Mouse (Mus musculus): Measurements from ENCODE around the gene Gm9803.
"Not testable (repeated sequence)": the region's sequence is repeated elsewhere in the genome, so short reads cannot be mapped to it uniquely, and the experiment has no call there.

The Gm9803 gene

GRCm38 (mm10) chr10:43523931-43524330, at the start of gene Gm9803:
Gene Gm9803, plus strand, starts transcription at chr10:43524084.
- in situ Hi-C loops (cut with MboI, MseI) = not testable (repeated sequence)

GRCm38 (mm10) chr10:43475376-43475775, 48.5 kb upstream of the Gm9803 start:
- in situ Hi-C loops (cut with MboI, MseI) = no loop called here

- in situ Hi-C loops (cut with MboI, MseI) = no loop called here
Measured at GRCm38 (mm10) chr10:43477459-43477858, 46.4 kb upstream of the Gm9803 start.

- in situ Hi-C loops (cut with MboI, MseI) = no loop called here
Measured at GRCm38 (mm10) chr10:43477865-43478681, 45.8 kb upstream of the Gm9803 start.

- in situ Hi-C loops (cut with MboI, MseI) = no loop called here
Measured at GRCm38 (mm10) chr10:43478751-43479435, 45.0 kb upstream of the Gm9803 start, which contains the start of gene Bend3. Gene Bend3, plus strand, starts transcription at chr10:43478831.

- in situ Hi-C loops (cut with MboI, MseI) = no loop called here
Measured at GRCm38 (mm10) chr10:43479436-43480157, 44.3 kb upstream of the Gm9803 start.

GRCm38 (mm10) chr10:43480227-43480849, 43.5 kb upstream of the Gm9803 start:
- in situ Hi-C loops (cut with MboI, MseI) = no loop called here

GRCm38 (mm10) chr10:43481179-43481578, 42.7 kb upstream of the Gm9803 start:
- in situ Hi-C loops (cut with MboI, MseI) = no loop called here

- in situ Hi-C loops (cut with MboI, MseI) = no loop called here
Measured at GRCm38 (mm10) chr10:43482021-43482420, 41.9 kb upstream of the Gm9803 start.

GRCm38 (mm10) chr10:43483426-43483995, 40.4 kb upstream of the Gm9803 start:
- in situ Hi-C loops (cut with MboI, MseI) = no loop called here

GRCm38 (mm10) chr10:43485751-43486268, 38.1 kb upstream of the Gm9803 start:
- in situ Hi-C loops (cut with MboI, MseI) = no loop called here

GRCm38 (mm10) chr10:43487441-43488010, 36.4 kb upstream of the Gm9803 start:
- in situ Hi-C loops (cut with MboI, MseI) = no loop called here

GRCm38 (mm10) chr10:43488258-43488657, 35.6 kb upstream of the Gm9803 start:
- in situ Hi-C loops (cut with MboI, MseI) = no loop called here

- in situ Hi-C loops (cut with MboI, MseI) = no loop called here
Measured at GRCm38 (mm10) chr10:43489139-43489538, 34.7 kb upstream of the Gm9803 start.

GRCm38 (mm10) chr10:43489550-43489949, 34.3 kb upstream of the Gm9803 start:
- in situ Hi-C loops (cut with MboI, MseI) = no loop called here

- in situ Hi-C loops (cut with MboI, MseI) = loop anchor here (5.0 kb wide), 1 partner anchor 42 kb away; no protein-coding TSS in a partner anchor
Measured at GRCm38 (mm10) chr10:43490034-43490433, 33.9 kb upstream of the Gm9803 start.

GRCm38 (mm10) chr10:43490846-43491245, 33.0 kb upstream of the Gm9803 start:
- in situ Hi-C loops (cut with MboI, MseI) = loop anchor here (5.0 kb wide), 1 partner anchor 41 kb away; no protein-coding TSS in a partner anchor

GRCm38 (mm10) chr10:43502599-43502998, 21.3 kb upstream of the Gm9803 start:
- in situ Hi-C loops (cut with MboI, MseI) = no loop called here

GRCm38 (mm10) chr10:43504291-43504690, 19.6 kb upstream of the Gm9803 start:
- in situ Hi-C loops (cut with MboI, MseI) = no loop called here

- in situ Hi-C loops (cut with MboI, MseI) = no loop called here
Measured at GRCm38 (mm10) chr10:43507051-43507450, 16.8 kb upstream of the Gm9803 start.

GRCm38 (mm10) chr10:43509228-43509627, 14.7 kb upstream of the Gm9803 start:
- in situ Hi-C loops (cut with MboI, MseI) = no loop called here

Measured in regulatory T cell (primary cell).